Mouse (Mus musculus): ENCODE results near the gene Qdpr. TPM values are rescaled to one million over a fixed set of nuclear protein-coding genes. Genes with fewer than 3 reads are reported as not detected.

Qdpr gene
- polyA plus RNA-seq (2017; shearing (Covaris generic)) = 96.4 TPM

DNA sequence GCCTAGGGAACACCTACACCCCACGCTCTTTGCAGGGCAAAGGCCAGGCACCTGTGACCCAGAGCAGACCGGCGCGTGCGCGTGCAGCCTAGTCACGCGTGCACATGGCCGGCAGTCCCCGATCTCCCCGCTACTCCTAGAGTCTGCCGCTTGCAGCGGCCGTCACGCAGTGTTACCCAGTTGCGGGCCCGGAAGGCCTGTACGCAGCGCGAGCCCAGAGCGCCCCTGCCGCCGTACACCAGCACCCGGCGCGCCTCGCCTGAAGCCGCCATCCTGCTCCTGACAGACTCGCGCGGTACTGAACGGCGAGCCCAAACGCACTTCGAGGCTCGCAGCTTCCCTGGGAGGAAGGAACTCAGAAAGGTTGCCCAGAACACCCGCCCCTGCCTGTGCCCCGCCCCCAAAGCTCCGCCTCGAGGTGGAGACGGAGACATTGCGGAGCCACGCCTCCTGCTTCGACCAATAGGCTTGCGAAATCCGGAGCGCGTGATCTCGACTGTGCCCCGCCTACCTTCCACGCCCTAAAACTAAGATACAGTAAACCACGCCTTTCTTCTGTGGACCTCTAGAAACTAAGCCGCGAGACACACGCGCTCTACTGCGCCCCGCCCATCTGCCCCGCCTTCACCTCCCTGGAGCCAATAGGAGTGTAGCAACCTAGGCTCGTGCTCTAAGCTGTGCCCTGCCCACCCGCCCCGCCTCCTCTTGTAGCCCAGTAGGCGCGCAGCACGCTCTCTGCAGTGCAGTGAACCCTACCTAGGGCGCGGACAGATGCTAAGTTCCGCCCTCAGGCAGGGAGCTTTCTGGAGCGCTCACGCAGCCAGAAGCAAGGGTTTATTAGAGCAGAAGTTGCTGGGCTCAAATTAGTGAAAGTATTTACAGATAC is at the start of gene Qdpr:
Qdpr (minus strand) TSS at position 406 of the 886 bp plus-strand sequence.

DNA sequence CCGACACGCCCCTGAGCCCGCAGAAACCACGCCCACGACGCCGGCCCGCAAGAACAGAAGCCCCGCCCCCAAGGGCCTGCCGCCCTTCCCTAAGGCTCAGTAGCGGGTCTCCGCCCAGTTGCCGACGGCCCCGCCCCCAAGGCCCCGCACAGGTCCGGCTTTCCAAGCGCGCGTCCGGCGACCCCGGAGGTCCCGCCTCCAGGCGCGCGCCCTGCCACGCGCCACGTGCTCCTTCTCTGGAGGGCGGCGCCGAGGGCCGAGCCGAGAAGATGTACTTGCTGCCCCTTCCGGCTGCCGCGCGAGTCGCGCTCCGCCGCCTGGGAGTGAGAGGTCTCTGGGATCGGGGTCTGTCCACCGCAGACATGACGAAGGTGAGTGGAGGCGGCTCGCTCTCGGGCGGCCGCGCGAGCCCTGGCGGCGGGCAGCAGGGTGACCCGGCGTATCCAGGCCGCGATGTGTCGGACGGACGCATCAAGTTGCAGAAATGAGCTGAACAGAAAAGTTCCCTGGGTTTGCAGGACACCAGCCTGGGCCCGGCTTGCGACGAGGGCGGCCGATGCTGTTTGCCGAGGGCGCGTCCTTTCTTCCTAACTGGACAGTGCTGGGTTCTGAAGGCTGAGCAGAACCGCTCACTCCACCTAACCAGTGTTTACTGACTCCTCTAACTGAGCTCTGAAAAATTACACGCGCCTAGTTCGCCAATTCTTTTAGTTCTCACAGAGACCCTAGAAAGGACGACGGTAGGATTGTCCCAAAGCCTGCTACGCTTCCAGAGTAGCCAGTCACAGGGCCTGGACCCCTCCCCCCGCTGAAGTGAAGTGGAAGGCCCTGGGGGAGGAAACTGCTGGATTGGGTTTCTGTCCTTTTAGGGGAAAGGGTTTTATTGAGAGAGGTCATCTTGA is 43.4 kb upstream of the Qdpr start, which contains the start of gene Lap3:
Lap3 (plus strand) TSS at position 184 of the 902 bp plus-strand sequence.

DNA sequence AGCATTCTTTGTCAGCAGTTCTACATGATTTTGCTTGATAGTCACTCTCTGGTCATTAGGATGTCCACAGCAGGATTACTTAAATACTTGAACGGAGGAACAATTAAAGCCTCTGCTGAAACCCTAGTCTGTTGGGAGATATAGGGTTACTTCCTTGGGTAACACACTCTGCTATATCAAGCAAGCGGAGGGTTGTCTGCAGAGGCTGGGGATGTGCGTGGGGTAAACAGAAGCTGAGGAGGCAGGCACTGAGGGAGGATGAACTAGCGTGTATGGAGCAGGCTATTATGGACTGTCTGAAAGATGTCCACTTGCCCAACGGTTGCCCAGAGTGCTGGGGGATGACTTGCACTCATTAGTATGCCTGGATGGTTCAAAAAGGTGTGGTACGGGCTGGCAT is 3.4 kb upstream of the Qdpr start, which contains the start of gene Clrn2:
Clrn2 (plus strand) TSS at position 301 of the 400 bp plus-strand sequence.

Other genes starting within 250 kb of the Qdpr start
- gene Clrn2, start 3.5 kb upstream of the Qdpr start, polyA plus RNA-seq (2017; shearing (Covaris generic)) = not detected
- 24.3 TPM for gene Lap3, start 43.1 kb upstream of the Qdpr start, polyA plus RNA-seq (2017; shearing (Covaris generic))
- 187 TPM for gene Med28, start 70.0 kb upstream of the Qdpr start, polyA plus RNA-seq (2017; shearing (Covaris generic))
- gene Fam184b, start 189.4 kb upstream of the Qdpr start, polyA plus RNA-seq (2017; shearing (Covaris generic)) = not detected
- 0.24 TPM for gene Ncapg, start 219.7 kb upstream of the Qdpr start, polyA plus RNA-seq (2017; shearing (Covaris generic))

All from naive thymus-derived CD4-positive, alpha-beta T cell, adult 5 months (primary cell).